Mouse (Mus musculus) erythroblast, embryonic 14.5 days (primary cell): ENCODE results near the gene Irak3.

Experiments
- GATA1 ChIP-seq: IDR thresholded peaks from 2 replicates; pipeline ENCODE4 v1.6.1; 2012; ENCODE audit warnings: low read length, inconsistent platforms, mixed read lengths
- TAL1 ChIP-seq: IDR thresholded peaks from 3 replicates; pipeline ENCODE4 v1.6.1; 2012; ENCODE audit warnings: low read length, inconsistent platforms, mixed read lengths

DNA sequence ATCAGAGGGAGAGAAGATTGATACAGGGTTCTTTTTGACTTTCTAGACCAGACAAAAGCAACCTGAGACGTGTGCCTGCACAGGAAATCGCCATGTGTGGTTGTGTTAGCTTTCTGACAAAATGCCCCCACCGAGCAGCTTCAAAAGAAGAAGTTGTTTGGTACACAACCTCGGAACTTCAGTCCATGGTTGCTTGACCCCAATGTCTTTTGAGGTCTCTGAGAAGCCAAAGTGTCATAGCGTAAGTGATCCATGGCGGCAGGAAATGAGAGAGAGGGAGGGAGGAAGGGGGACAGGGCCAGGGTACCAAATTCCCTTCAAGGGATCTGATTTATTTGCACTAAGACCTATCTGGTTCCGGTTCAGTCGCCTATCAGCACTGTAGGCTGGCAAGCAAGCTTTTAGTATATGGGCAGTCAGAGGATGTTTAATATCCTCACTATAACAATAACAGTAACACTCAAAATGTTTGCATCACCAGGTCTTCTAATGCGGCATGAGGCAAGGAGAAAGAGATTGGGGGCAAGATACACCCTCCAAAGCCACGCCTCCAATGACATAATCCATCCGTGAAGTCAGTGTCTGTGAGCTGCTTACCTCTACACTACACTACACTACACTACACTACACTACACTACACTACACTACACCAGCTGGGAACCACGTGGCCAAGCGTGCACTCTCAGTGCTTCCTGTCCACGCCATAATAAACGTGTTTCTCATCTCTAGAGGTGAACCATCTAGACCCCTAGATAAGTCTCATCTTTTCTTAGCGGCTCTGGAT is 729 bp upstream of the Irak3 start:
- TF ChIP-seq TAL1: no peak
- no peak for TF ChIP-seq GATA1
